9 mouse cellular contexts compared by ENCODE assay signal in the genomic region with DNA sequence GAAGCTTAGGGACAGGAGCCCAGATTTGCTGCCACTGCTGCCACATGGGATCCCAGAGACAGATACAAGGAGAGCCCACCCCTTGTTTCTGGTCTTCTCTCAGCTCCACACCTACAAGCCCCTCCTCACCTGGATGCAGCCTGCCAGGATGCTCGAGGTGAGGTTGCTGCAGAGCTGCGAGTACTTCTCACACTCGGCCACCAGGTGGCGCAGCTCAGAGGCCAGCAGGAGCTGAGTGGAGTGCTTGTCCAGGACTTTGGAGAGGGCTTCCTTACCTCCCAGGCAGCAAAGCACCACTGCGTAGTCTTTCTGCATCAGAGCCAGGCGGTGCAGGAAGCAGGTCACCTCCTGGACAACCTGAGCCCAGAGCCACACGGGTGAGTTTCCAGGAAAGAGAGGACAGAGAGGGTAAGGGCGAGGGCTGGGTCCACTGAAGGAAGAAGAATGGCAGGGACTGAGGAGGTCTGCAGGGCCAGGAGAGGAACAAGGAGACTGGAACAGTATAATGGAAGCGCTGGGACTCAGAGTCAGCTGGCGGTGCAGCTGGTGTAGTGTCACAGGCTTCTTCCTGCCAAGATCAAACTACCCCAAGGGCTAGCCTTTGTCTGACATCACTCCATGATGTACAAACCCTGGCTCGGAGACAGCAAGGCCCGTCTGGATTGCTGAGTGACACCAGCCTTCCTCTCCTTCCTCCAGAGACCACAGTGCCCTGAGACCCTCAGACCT. TPM values are rescaled to one million over a fixed set of nuclear protein-coding genes. Genes with fewer than 3 reads are reported as not detected.
A peak's percentile ranks its signal among the peaks of the same experiment; 100 is the strongest.
DNase-seq lines count a peak whose midpoint lies in the region; ATAC-seq lines count a peak whose summit lies in the region.
"Had no signal": no experiment of that assay in that cellular context is flagged by ENCODE, and none has a peak within 500 bp of the region (broad histone marks: within the 10 kb centered on the region; RNA-seq: fewer than 3 reads in every experiment).

No protein-coding gene starts in this region.

- no peak overlapping the region for H3K4me2 ChIP-seq in heart, embryonic 11.5 days

- 32% methylated on average over 12 of the region's 12 CpGs for WGBS in heart, embryonic 11.5 days (ENCODE audit: insufficient replicate concordance)

- H3K4me1 ChIP-seq in heart, embryonic 11.5 days (ENCODE audit: control insufficient read depth, insufficient read depth, low read length) = peaks cover 7% of the 10 kb centered on the region

- no peak overlapping the region for H3K9ac ChIP-seq in heart, embryonic 11.5 days (ENCODE audit: low read depth, low read length)

- H3K27me3 ChIP-seq in heart, embryonic 11.5 days (ENCODE audit: control insufficient read depth, insufficient read depth, low read length) = peaks cover 8% of the 10 kb centered on the region; the same call in 1 of the 2 replicates

- 0 out of 2 replicates have a peak, but pooled peaks have one; percentile 25 for ATAC-seq in heart, embryonic 11.5 days (replicated peaks; ENCODE audit: insufficient number of reproducible peaks, low FRiP score, low TSS enrichment)
- ATAC-seq in neutrophil, adult 5-6 weeks (ENCODE audit: extremely low read depth, insufficient number of reproducible peaks, low FRiP score, poor library complexity, severe bottlenecking) = peak; percentile 52

- H3K36me3 ChIP-seq in heart, embryonic 11.5 days (ENCODE audit: control insufficient read depth, insufficient read depth, low read length) = no peaks in the 10 kb centered on the region

- no peak overlapping the region for H3K27ac ChIP-seq in heart, embryonic 11.5 days (ENCODE audit: low read depth, low read length)

- DNase-seq in A20 (ENCODE audit: low read depth, low spot score) = peak; percentile 64
- DNase-seq in adrenal gland, adult 2 months = peak; percentile 65
- DNase-seq in embryo, embryonic 11 days = peak; percentile 84
- DNase-seq in kidney, postnatal 10 days = peak; percentile 89
- peak; percentile 57 to 78 for DNase-seq in lung, adult 18-20 months
- peak; percentile 43 to 84 for DNase-seq in thymus, postnatal 10 days (ENCODE audit: low spot score in 2 of 2)

- no peak overlapping the region for H3K4me3 ChIP-seq in heart, embryonic 11.5 days (ENCODE audit: low read depth, low read length)
- H3K4me3 ChIP-seq: erythroblast, embryonic 14.5 days had no signal

- H3K9me3 ChIP-seq in heart, embryonic 11.5 days (replicated peaks; ENCODE audit: control insufficient read depth, low read length) = no peaks in the 10 kb centered on the region

RNA-seq across cellular contexts. Expression of gene Cul9, which starts 20.4 kb away (rescaled TPM):
- 10 to 100 TPM; 20.0 to 23.1 TPM for total RNA-seq in adrenal gland, adult 2 months (2021)
- 42.3 and 48.0 TPM in 2 replicates for polyA plus RNA-seq in adrenal gland, adult 2 months (2012; rRNA removed)
- polyA plus RNA-seq in heart, embryonic 11.5 days (2014; fragmentation: Nextera tagmentation; extraction: Ambion mirVana) = 2.5 and 4.4 TPM in 2 replicates
- total RNA-seq in neutrophil, adult 5-6 weeks (2017) = 5.5 and 7.9 TPM in 2 replicates

RNA-seq across cellular contexts. Expression of gene Dnph1, which starts 29.2 kb away (rescaled TPM):
- total RNA-seq in adrenal gland, adult 2 months (2021) = 1 to 10 TPM; 3.7 to 6.1 TPM
- 3.6 and 3.7 TPM in 2 replicates for polyA plus RNA-seq in adrenal gland, adult 2 months (2012; rRNA removed)
- polyA plus RNA-seq in heart, embryonic 11.5 days (2014; fragmentation: Nextera tagmentation; extraction: Ambion mirVana) = 27.9 and 28.4 TPM in 2 replicates
- total RNA-seq in neutrophil, adult 5-6 weeks (2017) = not detected in 2 replicates

RNA-seq across cellular contexts. Expression of gene Srf, which starts 30.2 kb away (rescaled TPM):
- 10 to 100 TPM; 35.6 to 45.2 TPM for total RNA-seq in adrenal gland, adult 2 months (2021)
- polyA plus RNA-seq in adrenal gland, adult 2 months (2012; rRNA removed) = 178 and 199 TPM in 2 replicates
- polyA plus RNA-seq in heart, embryonic 11.5 days (2014; fragmentation: Nextera tagmentation; extraction: Ambion mirVana) = 14.6 and 15.0 TPM in 2 replicates
- total RNA-seq in neutrophil, adult 5-6 weeks (2017) = 30.5 and 37.6 TPM in 2 replicates

RNA-seq across cellular contexts. Expression of gene Ttbk1, which starts 38.3 kb away (rescaled TPM):
- total RNA-seq in adrenal gland, adult 2 months (2021) = under 1 TPM; 0.52 to 0.69 TPM
- 0.53 and 0.70 TPM in 2 replicates for polyA plus RNA-seq in adrenal gland, adult 2 months (2012; rRNA removed)
- polyA plus RNA-seq in heart, embryonic 11.5 days (2014; fragmentation: Nextera tagmentation; extraction: Ambion mirVana) = 0.04 and 0.07 TPM in 2 replicates
- total RNA-seq in neutrophil, adult 5-6 weeks (2017) = 2.2 and 2.3 TPM in 2 replicates
